Mouse (Mus musculus): ENCODE measurements at regions not wholly inside any gene's neighbourhood (a gene's known extent, or its start where the extent isn't known, plus 50 kb on each side); places are given as distances from the start of the nearest gene placed in this dataset.

DNA sequence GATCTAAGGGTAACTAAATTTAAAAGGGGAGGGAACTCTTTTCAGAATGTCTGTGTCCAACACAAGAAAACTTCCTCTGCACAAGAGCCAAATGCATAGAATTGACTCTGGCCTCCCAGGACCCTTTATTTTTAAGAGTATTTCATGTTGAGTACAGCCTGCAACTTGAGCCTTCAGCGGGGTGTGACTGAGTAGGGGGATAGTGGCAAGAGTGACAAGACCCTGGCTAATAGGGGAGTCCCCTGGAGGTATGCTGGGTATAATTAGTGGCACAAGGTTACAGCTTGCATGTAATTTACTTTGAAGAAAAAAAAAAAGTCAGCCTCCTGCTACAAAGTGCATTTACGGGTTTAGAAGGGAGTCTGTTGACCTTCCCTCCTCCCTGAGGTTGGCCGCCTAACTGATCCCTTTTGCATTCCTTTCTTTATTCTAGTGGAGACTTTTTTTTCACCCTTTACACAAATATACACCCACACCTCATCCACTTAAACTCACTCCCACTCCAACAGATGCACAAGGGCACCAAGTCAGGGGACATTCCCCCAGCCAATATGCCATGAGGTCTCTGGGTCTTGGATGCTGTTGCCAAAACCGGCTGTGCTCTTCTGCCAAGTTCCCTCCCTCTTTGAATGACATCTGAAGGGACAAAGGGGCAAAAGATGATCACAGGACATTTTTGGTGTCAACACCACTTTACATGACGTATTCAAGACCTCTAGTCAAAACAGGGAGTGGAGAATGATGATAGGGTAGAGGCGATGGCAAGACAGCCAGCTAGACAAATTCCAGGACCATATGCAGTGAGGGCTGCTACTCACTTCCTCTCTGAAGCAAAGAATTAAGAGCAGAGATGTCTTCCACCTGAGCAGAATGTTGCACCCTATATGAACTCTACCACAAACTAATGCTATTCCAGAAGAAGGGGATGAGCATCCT, 557.2 kb downstream of the Nfib start:
- TF ChIP-seq E2F4 (IDR thresholded peaks at IDR 0.05; ENCODE audit: borderline replicate concordance, low read depth, low read length) = no peak
- TF ChIP-seq ELF1 (IDR thresholded peaks at IDR 0.05; ENCODE audit: low read depth, low read length) = no peak
- TF ChIP-seq SIN3A (IDR thresholded peaks at IDR 0.05; ENCODE audit: low read length) = no peak
- no peak for TF ChIP-seq JUND (IDR thresholded peaks at IDR 0.05; ENCODE audit: low read depth, low read length)
- TF ChIP-seq ZKSCAN1 (IDR thresholded peaks at IDR 0.05; ENCODE audit: low read depth, low read length) = no peak
- TF ChIP-seq KAT2A (conservative IDR thresholded peaks at IDR 0.05; ENCODE audit: low read depth, low read length) = no peak
- TF ChIP-seq NELFE (IDR thresholded peaks at IDR 0.05; ENCODE audit: low read depth, low read length) = no peak
- no peak for TF ChIP-seq ZC3H11A (IDR thresholded peaks at IDR 0.05; ENCODE audit: low read depth, low read length)
- no peak for TF ChIP-seq TBP (IDR thresholded peaks at IDR 0.05; ENCODE audit: low read depth, low read length)
- no peak for TF ChIP-seq EP300 (IDR thresholded peaks at IDR 0.05; ENCODE audit: low read depth in 1 of 2, low read length in 2 of 2)
- TF ChIP-seq ZMIZ1 (IDR thresholded peaks at IDR 0.05; ENCODE audit: low read depth, low read length) = no peak
- no peak for TF ChIP-seq RAD21 (IDR thresholded peaks at IDR 0.05; ENCODE audit: low read depth, low read length)
- no peak for TF ChIP-seq UBTF (IDR thresholded peaks at IDR 0.05; ENCODE audit: borderline replicate concordance, insufficient read depth, low read depth, low read length)
- TF ChIP-seq CHD2 (IDR thresholded peaks at IDR 0.05; ENCODE audit: low read length) = no peak
- TF ChIP-seq MAFK (IDR thresholded peaks at IDR 0.05; ENCODE audit: borderline replicate concordance, low read depth, low read length) = no peak
- no peak for TF ChIP-seq MAZ (IDR thresholded peaks at IDR 0.05; ENCODE audit: low read depth, low read length)
- no peak for TF ChIP-seq MEF2A (IDR thresholded peaks at IDR 0.05; ENCODE audit: extremely low read depth, insufficient replicate concordance, low read depth, low read length, poor library complexity, severe bottlenecking)
- no peaks in the 10 kb centered on the region for H3K9me3 ChIP-seq (replicated peaks; ENCODE audit: insufficient read depth, low read length)
- no peaks in the 10 kb centered on the region for H3K36me3 ChIP-seq (ENCODE audit: control insufficient read depth in 1 of 2, insufficient read depth in 2 of 2, low read length in 2 of 2)
- H3K79me2 ChIP-seq (ENCODE audit: control insufficient read depth, insufficient read depth, low read length, poor library complexity) = no peaks in the 10 kb centered on the region
- no peak for DNase-seq (ENCODE audit: low read depth, low spot score)
- H3K4me3 ChIP-seq (ENCODE audit: control insufficient read depth in 1 of 2, insufficient read depth in 1 of 2, low read depth in 2 of 2, low read length in 2 of 2) = no peak overlapping the region
- no peak overlapping the region for H3K9ac ChIP-seq (ENCODE audit: control insufficient read depth, low read depth, low read length, poor library complexity, severe bottlenecking)
- H3K27ac ChIP-seq (ENCODE audit: control insufficient read depth, low read depth, low read length) = no peak overlapping the region
- no peaks in the 10 kb centered on the region for H3K4me1 ChIP-seq (ENCODE audit: control insufficient read depth in 1 of 2, insufficient read depth in 2 of 2, low read length in 2 of 2)
- H3K27me3 ChIP-seq (ENCODE audit: control insufficient read depth in 1 of 2, insufficient read depth in 2 of 2, low read length in 2 of 2) = no peaks in the 10 kb centered on the region

DNA sequence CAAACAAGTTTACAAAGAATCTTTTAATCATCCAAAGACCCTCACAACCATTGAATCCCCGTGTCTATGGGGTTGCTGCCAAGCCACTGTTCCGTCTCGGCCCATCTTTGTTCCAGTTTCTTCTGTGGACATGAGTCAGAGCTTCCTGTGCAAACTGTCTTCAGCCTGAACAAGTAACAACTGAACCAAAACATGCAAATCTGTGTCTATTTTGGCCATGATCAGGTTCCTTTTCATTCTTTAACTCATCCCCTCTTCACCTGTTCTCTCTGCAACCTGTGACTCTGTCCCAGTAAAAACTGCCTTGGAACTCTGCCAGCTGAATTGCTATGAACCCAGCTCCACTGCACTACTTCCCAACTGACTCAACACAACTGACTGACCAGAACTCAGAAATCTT, 563.2 kb downstream of the Nfib start:
- Histone ChIP-seq H3K4me1 (ENCODE audit: control insufficient read depth in 1 of 2, insufficient read depth in 2 of 2, low read length in 2 of 2) (no peaks in the 10 kb centered on the region), H3K27me3 (ENCODE audit: control insufficient read depth in 1 of 2, insufficient read depth in 2 of 2, low read length in 2 of 2) (no peaks in the 10 kb centered on the region), H3K27ac (ENCODE audit: control insufficient read depth, low read depth, low read length) (no peak overlapping the region), H3K79me2 (ENCODE audit: control insufficient read depth, insufficient read depth, low read length, poor library complexity) (no peaks in the 10 kb centered on the region), H3K9me3 (replicated peaks; ENCODE audit: insufficient read depth, low read length) (no peaks in the 10 kb centered on the region), H3K9ac (ENCODE audit: control insufficient read depth, low read depth, low read length, poor library complexity, severe bottlenecking) (no peak overlapping the region), H3K4me3 (ENCODE audit: control insufficient read depth in 1 of 2, insufficient read depth in 1 of 2, low read depth in 2 of 2, low read length in 2 of 2) (no peak overlapping the region), H3K36me3 (ENCODE audit: control insufficient read depth in 1 of 2, insufficient read depth in 2 of 2, low read length in 2 of 2) (no peaks in the 10 kb centered on the region)
- TF ChIP-seq TCF12 (IDR thresholded peaks at IDR 0.05; ENCODE audit: low read depth, low read length) = no peak
- TF ChIP-seq MAX (IDR thresholded peaks at IDR 0.05; ENCODE audit: low read length) = no peak
- TF ChIP-seq BHLHE40 (IDR thresholded peaks at IDR 0.05; ENCODE audit: borderline replicate concordance, low read depth, low read length) = no peak
- TF ChIP-seq RAD21 (IDR thresholded peaks at IDR 0.05; ENCODE audit: low read depth, low read length) = no peak
- no peak for TF ChIP-seq JUND (IDR thresholded peaks at IDR 0.05; ENCODE audit: low read depth, low read length)
- DNase-seq (ENCODE audit: low read depth, low spot score) = no peak

Data from MEL (cell line).